Mouse (Mus musculus) erythroblast, embryonic 14.5 days (primary cell): ENCODE results near the gene Ankrd54. TPM values are rescaled to one million over a fixed set of nuclear protein-coding genes. Genes with fewer than 3 reads are reported as not detected.

Experiments
- H3K27me3 ChIP-seq: 2 replicates; pipeline ENCODE4 v1.6.1; 2012; ENCODE audit warnings: inconsistent platforms; ENCODE audit not compliant: control insufficient read depth
- H3K36me3 ChIP-seq: 2 replicates; pipeline ENCODE4 v1.6.1; 2012; ENCODE audit warnings: mild to moderate bottlenecking, inconsistent platforms; ENCODE audit not compliant: control insufficient read depth
- H3K4me1 ChIP-seq: 2 replicates; pipeline ENCODE4 v1.6.1; 2012; ENCODE audit warnings: inconsistent platforms; ENCODE audit not compliant: control insufficient read depth
- H3K4me3 ChIP-seq: replicated peaks from 2 replicates; pipeline ENCODE3; 2012; ENCODE audit warnings: moderate library complexity, mild to moderate bottlenecking, inconsistent platforms
- H3K9me3 ChIP-seq: 2 replicates; pipeline ENCODE4 v1.6.1; 2012; ENCODE audit warnings: low read length, inconsistent platforms, mixed read lengths; ENCODE audit not compliant: control insufficient read depth
- GATA1 ChIP-seq: IDR thresholded peaks from 2 replicates; pipeline ENCODE4 v1.6.1; 2012; ENCODE audit warnings: low read length, inconsistent platforms, mixed read lengths
- TAL1 ChIP-seq: IDR thresholded peaks from 3 replicates; pipeline ENCODE4 v1.6.1; 2012; ENCODE audit warnings: low read length, inconsistent platforms, mixed read lengths
- polyA plus RNA-seq: library from polyadenylated mRNA; stranded (reverse); fragments of >175 nt; gene quantifications from 2 replicates; pipeline ENCODE4 v1.2.3, GENCODE M21; 2012

The Ankrd54 gene
- polyA plus RNA-seq, 1 experiment = 13.6 TPM

DNA sequence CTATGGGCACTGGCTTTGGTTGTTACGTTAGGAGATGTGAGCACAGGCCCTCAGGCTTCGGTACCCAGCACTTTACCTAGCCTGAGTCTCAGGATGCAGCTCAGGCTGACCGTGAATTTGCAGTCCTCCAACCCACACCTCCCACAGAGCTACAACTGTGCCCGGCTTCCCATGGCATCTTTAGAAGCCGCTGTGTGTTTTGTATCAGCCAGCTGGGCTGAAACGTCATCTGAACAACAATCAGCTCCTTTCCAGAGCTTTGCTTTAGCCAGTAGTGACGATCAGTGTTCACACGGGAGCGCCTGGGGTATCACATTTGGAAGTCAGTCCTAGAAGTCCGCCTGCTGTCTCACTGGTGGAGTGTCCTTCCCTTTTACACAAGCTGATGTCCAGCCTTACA lies 40.6 kb upstream of the Ankrd54 start:
- H3K27me3 ChIP-seq = peaks cover 1% of the 10 kb centered on the region
- no peak overlapping the region for H3K4me3 ChIP-seq
- H3K4me1 ChIP-seq = peaks cover 28% of the 10 kb centered on the region

DNA sequence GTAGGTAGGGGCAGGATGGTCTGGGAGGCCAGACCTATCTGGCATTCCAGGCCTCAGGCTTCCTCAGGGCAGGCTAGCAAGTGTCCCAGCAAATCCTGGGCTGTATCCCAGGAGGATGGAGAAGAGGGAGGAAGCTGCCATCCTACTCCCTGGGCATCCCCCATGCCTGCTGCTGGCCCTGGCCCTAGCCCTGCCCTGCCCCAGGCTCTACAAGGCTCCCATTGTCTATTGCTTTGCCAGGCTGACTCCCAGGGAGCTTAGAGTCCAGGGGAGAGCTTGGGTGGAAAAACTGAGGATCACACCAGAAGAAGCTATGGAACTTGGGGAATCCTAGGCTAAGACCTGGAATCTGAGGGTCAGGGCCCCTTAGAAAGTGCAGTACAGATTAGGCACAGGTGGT lies 38.8 kb upstream of the Ankrd54 start:
- Histone ChIP-seq H3K9me3 (no peaks in the 10 kb centered on the region), H3K36me3 (peaks cover 4% of the 10 kb centered on the region), H3K27me3 (no peaks in the 10 kb centered on the region; the same call in 1 of the 2 replicates), H3K4me3 (no peak overlapping the region), H3K4me1 (peaks cover 31% of the 10 kb centered on the region)
- TF ChIP-seq TAL1 = no peak
- TF ChIP-seq GATA1 = no peak

More for the DNA sequence above, 40.6 kb upstream of the Ankrd54 start:
- Histone ChIP-seq H3K36me3 (no peaks in the 10 kb centered on the region), H3K9me3 (no peaks in the 10 kb centered on the region)
- TF ChIP-seq GATA1 (no peak), TAL1 (no peak)

DNA sequence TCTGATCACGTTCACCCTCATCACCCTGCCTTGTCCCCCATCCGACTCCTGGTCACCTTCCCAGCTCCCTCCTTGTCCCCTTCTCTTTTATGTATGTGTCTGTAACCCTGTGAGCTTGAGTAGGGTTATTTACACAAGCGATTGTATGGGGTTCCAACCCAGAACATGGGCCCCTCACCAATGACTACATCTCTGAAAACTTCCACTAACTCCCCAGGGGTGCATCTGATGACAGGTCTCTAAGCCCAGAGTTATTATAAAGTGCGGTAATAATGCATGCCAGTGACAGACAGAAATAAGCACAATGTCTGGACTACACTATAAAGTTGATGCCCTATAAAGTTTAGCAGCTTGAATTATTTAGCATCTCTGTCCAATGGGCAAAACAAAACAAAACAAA lies 37.7 kb upstream of the Ankrd54 start:
- TF ChIP-seq TAL1 = no peak
- no peak for TF ChIP-seq GATA1
- Histone ChIP-seq H3K4me1 (peaks cover 23% of the 10 kb centered on the region), H3K4me3 (no peak overlapping the region), H3K9me3 (no peaks in the 10 kb centered on the region), H3K36me3 (peaks cover 16% of the 10 kb centered on the region), H3K27me3 (no peaks in the 10 kb centered on the region; the same call in 1 of the 2 replicates)

DNA sequence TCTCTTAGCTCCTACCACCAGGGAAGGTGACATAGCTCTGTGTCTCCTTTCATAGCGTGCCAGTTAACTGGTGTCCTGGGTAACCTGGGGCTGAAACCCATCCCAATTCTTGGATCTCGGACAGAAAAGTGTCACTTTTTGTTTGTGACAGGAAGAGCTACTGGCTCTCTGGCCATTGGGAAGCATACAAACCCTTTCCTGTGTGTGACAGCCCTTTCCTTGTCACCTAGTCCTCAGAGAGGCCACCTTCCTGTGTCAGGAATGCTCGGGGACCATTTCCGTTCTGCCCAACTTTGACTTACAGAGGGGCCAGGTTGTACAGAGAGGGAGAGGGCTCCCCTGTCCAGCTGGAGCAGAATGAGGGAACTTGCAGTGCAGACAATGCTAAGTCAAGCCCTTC lies 36.8 kb upstream of the Ankrd54 start:
- Histone ChIP-seq H3K4me3 (no peak overlapping the region), H3K4me1 (peaks cover 17% of the 10 kb centered on the region), H3K36me3 (peaks cover 23% of the 10 kb centered on the region), H3K27me3 (no peaks in the 10 kb centered on the region; the same call in 1 of the 2 replicates), H3K9me3 (no peaks in the 10 kb centered on the region)
- TF ChIP-seq TAL1 (no peak), GATA1 (no peak)

DNA sequence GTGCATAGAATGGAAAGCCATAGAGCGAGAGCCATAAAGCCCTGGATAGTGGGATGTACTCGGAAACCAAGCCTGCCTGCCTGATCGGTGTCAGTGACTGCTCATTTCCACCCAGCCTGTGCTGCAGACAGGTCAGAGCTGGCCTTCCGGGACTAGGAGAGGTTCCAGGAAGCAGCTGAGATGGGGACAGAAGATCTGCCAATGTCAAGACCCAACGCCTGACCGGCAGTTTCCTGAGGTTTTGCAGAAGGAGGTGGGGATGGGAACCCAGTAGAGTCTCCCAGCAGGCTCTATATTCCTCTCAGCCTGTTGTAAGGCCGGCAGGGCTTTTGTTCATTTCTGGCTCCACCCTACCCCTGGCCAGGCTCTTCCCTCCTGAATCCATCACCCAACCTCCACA lies 36.2 kb upstream of the Ankrd54 start:
- H3K36me3 ChIP-seq = peaks cover 29% of the 10 kb centered on the region
- peaks cover 17% of the 10 kb centered on the region for H3K4me1 ChIP-seq
- no peaks in the 10 kb centered on the region for H3K9me3 ChIP-seq
- no peak overlapping the region for H3K4me3 ChIP-seq
- no peaks in the 10 kb centered on the region; the same call in 1 of the 2 replicates for H3K27me3 ChIP-seq
- TF ChIP-seq TAL1 (no peak), GATA1 (no peak)

DNA sequence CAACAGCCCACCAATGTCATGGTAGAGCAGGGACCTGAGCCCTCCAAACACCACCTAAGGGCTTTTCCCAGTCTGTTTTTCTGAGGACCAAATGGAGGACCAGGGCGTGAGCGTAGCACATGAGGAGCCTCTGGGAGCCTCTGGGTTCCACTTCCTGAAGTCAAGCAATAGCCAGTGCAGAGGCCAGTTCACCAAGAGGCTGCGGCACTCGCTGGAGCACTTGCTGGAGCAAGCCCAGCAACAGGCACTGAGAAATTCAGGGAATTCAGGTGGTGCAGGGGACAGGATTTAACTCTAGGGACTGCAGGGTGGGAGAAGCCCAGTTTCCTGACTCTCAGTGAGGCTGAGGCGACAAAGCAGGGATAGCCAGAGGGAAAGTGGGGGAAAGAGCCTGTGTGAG lies 35.5 kb upstream of the Ankrd54 start:
- H3K27me3 ChIP-seq = no peaks in the 10 kb centered on the region; the same call in 1 of the 2 replicates

DNA sequence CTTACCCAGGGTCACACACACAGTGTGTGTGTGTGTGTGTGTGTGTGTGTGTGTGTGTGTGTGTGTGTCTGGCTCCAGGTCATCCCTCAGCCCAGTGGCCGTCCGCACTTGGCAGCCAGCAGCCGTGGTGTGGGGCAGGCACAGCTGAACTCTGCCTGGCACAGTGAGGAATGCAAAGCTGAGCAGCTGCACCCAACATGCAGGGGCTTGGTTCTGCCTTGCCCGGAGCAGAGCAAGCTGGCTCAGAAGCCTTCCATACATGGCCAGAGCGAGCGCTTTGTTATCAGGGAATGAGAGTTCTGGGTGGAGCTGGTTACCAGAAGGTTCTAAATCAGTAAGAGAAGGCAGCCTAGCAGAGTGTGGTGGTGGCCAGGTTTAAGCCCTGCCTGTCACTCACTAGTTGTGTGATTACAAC lies 34.9 kb upstream of the Ankrd54 start:
- peaks cover 17% of the 10 kb centered on the region for H3K4me1 ChIP-seq
- peaks cover 42% of the 10 kb centered on the region for H3K36me3 ChIP-seq
- H3K4me3 ChIP-seq = no peak overlapping the region
- no peaks in the 10 kb centered on the region for H3K9me3 ChIP-seq
- no peak for TF ChIP-seq GATA1
- no peak for TF ChIP-seq TAL1
- no peaks in the 10 kb centered on the region; the same call in 1 of the 2 replicates for H3K27me3 ChIP-seq

More for the DNA sequence above, 35.5 kb upstream of the Ankrd54 start:
- Histone ChIP-seq H3K36me3 (peaks cover 36% of the 10 kb centered on the region), H3K4me1 (peaks cover 17% of the 10 kb centered on the region), H3K9me3 (no peaks in the 10 kb centered on the region), H3K4me3 (no peak overlapping the region)
- TF ChIP-seq TAL1 (no peak), GATA1 (no peak)

DNA sequence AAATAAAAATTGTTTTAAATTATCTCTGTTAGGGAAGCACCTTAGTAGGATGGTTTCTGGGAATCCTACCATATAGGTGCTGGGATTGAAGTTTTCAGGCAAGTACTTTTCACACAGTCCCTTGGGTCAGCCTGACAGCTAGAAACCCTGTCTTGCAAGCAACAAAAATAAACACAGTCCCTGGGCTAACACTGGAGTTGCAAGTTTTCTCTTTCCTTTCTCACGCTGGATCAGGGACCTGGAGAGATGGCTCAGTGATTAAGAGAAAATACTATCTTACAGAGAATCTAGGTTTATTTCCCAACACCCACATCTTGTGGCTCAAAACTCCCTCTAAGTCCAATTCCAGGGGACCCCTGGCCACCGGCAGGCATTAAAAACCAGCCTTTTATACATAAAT lies 34.4 kb upstream of the Ankrd54 start:
- Histone ChIP-seq H3K9me3 (no peaks in the 10 kb centered on the region), H3K4me1 (peaks cover 17% of the 10 kb centered on the region), H3K4me3 (no peak overlapping the region), H3K27me3 (no peaks in the 10 kb centered on the region; the same call in 1 of the 2 replicates), H3K36me3 (peaks cover 47% of the 10 kb centered on the region)
- no peak for TF ChIP-seq TAL1
- TF ChIP-seq GATA1 = no peak

DNA sequence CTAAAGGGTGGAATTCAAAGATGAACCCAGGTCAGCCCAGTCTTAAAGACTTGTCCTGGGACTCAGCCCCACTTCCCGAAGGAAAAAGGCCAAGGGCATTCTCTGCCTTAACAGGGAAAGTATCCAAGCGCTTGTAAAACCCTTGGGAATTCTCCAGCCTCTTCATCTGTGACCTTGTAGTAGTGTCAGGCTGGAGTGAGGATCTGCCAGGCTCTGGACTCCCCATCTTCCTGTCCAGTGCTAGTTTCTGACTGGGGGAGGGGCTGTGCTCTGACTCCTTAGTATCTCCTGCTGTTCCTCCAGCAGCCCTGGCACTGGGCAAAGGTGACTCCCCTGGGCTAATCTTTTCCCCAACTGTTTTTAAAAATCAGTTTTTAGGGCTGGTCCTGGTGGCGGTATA lies 33.9 kb upstream of the Ankrd54 start:
- H3K27me3 ChIP-seq = no peaks in the 10 kb centered on the region; the same call in 1 of the 2 replicates
- H3K4me1 ChIP-seq = peaks cover 17% of the 10 kb centered on the region
- no peak overlapping the region for H3K4me3 ChIP-seq
- TF ChIP-seq TAL1 = no peak
- no peak for TF ChIP-seq GATA1
- H3K9me3 ChIP-seq = no peaks in the 10 kb centered on the region
- H3K36me3 ChIP-seq = peaks cover 52% of the 10 kb centered on the region

DNA sequence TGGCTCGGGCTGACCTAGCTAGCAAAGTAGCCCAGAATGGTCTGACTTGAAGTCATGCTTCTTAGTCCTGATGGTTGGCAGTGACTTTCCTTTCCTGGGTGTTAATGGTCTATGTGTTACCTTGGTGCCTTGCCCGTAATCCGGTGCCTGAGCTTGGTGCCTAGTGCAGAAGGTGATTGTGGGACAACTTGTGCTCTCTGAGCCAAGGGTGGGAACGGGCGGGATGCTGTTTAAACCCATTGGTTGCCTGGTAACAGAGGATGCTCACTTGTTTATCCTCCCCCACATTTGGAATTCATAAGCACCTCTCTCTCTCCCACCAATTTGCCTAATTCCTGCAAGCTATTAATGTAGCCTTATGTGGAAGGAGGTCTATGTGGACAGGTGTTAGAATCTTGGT lies 32.8 kb upstream of the Ankrd54 start:
- TF ChIP-seq TAL1 (no peak), GATA1 (no peak)
- Histone ChIP-seq H3K9me3 (no peaks in the 10 kb centered on the region), H3K4me1 (peaks cover 17% of the 10 kb centered on the region), H3K36me3 (peaks cover 63% of the 10 kb centered on the region), H3K27me3 (no peaks in the 10 kb centered on the region; the same call in 1 of the 2 replicates), H3K4me3 (no peak overlapping the region)
